Mouse (Mus musculus): ENCODE results near the gene 1700037H04Rik. TPM values are rescaled to one million over a fixed set of nuclear protein-coding genes. Genes with fewer than 3 reads are reported as not detected.

Gene 1700037H04Rik
- 70.6 and 76.1 TPM in 2 replicates for polyA plus RNA-seq (2014; fragmentation: Nextera tagmentation; extraction: Ambion mirVana)

DNA sequence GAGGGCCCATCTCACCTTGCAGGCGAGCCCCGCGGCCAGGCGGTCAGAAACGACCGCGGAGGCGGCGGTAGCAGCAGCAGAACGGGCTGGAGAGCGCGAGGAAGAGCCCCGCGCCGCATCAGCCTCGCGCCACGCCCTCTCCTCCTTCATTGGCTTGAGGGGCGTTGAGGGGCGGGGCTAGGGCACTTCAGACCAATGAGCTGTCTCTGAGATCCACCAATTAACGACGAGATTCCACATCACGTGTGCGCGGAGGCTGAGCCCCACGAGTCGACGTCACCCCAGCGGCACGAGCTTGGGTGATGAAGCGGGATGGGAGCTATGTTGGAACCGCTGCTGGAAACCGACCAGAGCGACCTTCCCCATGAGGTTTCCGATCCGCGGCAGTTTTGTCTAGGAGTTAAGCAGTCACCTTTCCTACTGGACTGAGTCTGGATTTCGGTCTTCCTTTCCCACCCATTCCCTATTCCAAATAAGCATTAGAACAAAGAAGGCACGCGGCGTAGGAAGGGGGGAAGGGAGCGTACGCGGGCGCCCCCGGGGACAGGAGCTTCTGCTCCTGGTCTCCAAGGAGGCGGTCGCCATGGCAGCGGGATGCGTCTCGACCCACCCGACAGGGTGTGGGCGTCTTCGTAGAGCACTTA lies at the start of gene 1700037H04Rik:
TSS of gene 1700037H04Rik (minus strand) at position 144 of the 644 bp plus-strand sequence.
- Histone ChIP-seq H3K27ac (ENCODE audit: low read depth) (peak within 1 kb of the TSS; percentile 92), H3K4me1 (ENCODE audit: insufficient read depth) (0 out of 2 replicates have a peak, but pooled peaks cover 3% of the 10 kb centered on the region), H3K4me2 (peak within 1 kb of the TSS; percentile 99), H3K9me3 (ENCODE audit: low read depth, low read length) (no peaks in the 10 kb centered on the region), H3K4me3 (ENCODE audit: low read depth, low read length) (peak within 1 kb of the TSS; percentile 75), H3K27me3 (ENCODE audit: insufficient read depth, low read length) (no peaks in the 10 kb centered on the region), H3K36me3 (ENCODE audit: insufficient read depth) (no peaks in the 10 kb centered on the region), H3K9ac (peak within 1 kb of the TSS; percentile 80)
- DNase-seq: peak; percentile 99
- under 1% methylated on average over 54 of the region's 54 CpGs for WGBS
- TF ChIP-seq CTCF (IDR thresholded peaks at IDR 0.05; ENCODE audit: low read depth): no peak
- peak; percentile 96 for ATAC-seq (ENCODE audit: insufficient read depth)

- H3K9ac ChIP-seq: peak overlapping the region; percentile 71
- ATAC-seq (ENCODE audit: insufficient read depth): no peak
- peak overlapping the region; percentile 79 for H3K4me2 ChIP-seq
- no peak for TF ChIP-seq CTCF (IDR thresholded peaks at IDR 0.05; ENCODE audit: low read depth)
- H3K36me3 ChIP-seq (ENCODE audit: insufficient read depth): peaks cover 11% of the 10 kb centered on the region; the same call in 1 of the 2 replicates
- H3K9me3 ChIP-seq (ENCODE audit: low read depth, low read length): no peaks in the 10 kb centered on the region
- WGBS: 75% methylated on average over 4 of the region's 4 CpGs
- H3K27ac ChIP-seq (ENCODE audit: low read depth): peak overlapping the region; percentile 91
- peak overlapping the region; percentile 64; the same call in 1 of the 2 replicates for H3K4me3 ChIP-seq (ENCODE audit: low read depth, low read length)
- peaks cover 15% of the 10 kb centered on the region for H3K4me1 ChIP-seq (ENCODE audit: insufficient read depth)
- DNase-seq: no peak
- H3K27me3 ChIP-seq (ENCODE audit: insufficient read depth, low read length): no peaks in the 10 kb centered on the region
These were observed 49.4 kb upstream of the 1700037H04Rik start for GRCm38 (mm10) chr2:131209125-131209795.

- Histone ChIP-seq H3K9me3 (ENCODE audit: low read depth, low read length) (no peaks in the 10 kb centered on the region), H3K4me3 (ENCODE audit: low read depth, low read length) (no peak overlapping the region), H3K9ac (no peak overlapping the region), H3K27ac (ENCODE audit: low read depth) (no peak overlapping the region), H3K27me3 (ENCODE audit: insufficient read depth, low read length) (no peaks in the 10 kb centered on the region), H3K4me2 (no peak overlapping the region), H3K36me3 (ENCODE audit: insufficient read depth) (peaks cover 10% of the 10 kb centered on the region; the same call in 1 of the 2 replicates), H3K4me1 (ENCODE audit: insufficient read depth) (peaks cover 15% of the 10 kb centered on the region)
- WGBS: 79% methylated on average over 2 of the region's 2 CpGs
- DNase-seq (no peak), ATAC-seq (ENCODE audit: insufficient read depth) (no peak)
- TF ChIP-seq CTCF (IDR thresholded peaks at IDR 0.05; ENCODE audit: low read depth): no peak
These were observed 48.5 kb upstream of the 1700037H04Rik start for GRCm38 (mm10) chr2:131208356-131208755.

- no peak for ATAC-seq (ENCODE audit: insufficient read depth)
- no peak for DNase-seq
- H3K9ac ChIP-seq: no peak within 1 kb of the TSS
- WGBS: 69% methylated on average over 4 of the region's 4 CpGs
- H3K4me3 ChIP-seq (ENCODE audit: low read depth, low read length): no peak within 1 kb of the TSS
- peaks cover 15% of the 10 kb centered on the region for H3K4me1 ChIP-seq (ENCODE audit: insufficient read depth)
- H3K4me2 ChIP-seq: no peak within 1 kb of the TSS
- H3K27me3 ChIP-seq (ENCODE audit: insufficient read depth, low read length): no peaks in the 10 kb centered on the region
- no peak for TF ChIP-seq CTCF (IDR thresholded peaks at IDR 0.05; ENCODE audit: low read depth)
- H3K36me3 ChIP-seq (ENCODE audit: insufficient read depth): no peaks in the 10 kb centered on the region
- H3K27ac ChIP-seq (ENCODE audit: low read depth): no peak within 1 kb of the TSS
- no peaks in the 10 kb centered on the region for H3K9me3 ChIP-seq (ENCODE audit: low read depth, low read length)
These were observed 46.9 kb upstream of the 1700037H04Rik start, which contains the start of gene Ap5s1 for GRCm38 (mm10) chr2:131206778-131207177. Gene Ap5s1, plus strand, starts transcription at chr2:131207078.

GRCm38 (mm10) chr2:131205521-131206182 lies 45.8 kb upstream of the 1700037H04Rik start:
- ATAC-seq (ENCODE audit: insufficient read depth): no peak
- WGBS: 64% methylated on average over 8 of the region's 8 CpGs
- TF ChIP-seq CTCF (IDR thresholded peaks at IDR 0.05; ENCODE audit: low read depth): no peak
- Histone ChIP-seq H3K4me1 (ENCODE audit: insufficient read depth) (peaks cover 13% of the 10 kb centered on the region), H3K4me3 (ENCODE audit: low read depth, low read length) (no peak overlapping the region), H3K9ac (no peak overlapping the region), H3K27ac (ENCODE audit: low read depth) (no peak overlapping the region), H3K27me3 (ENCODE audit: insufficient read depth, low read length) (no peaks in the 10 kb centered on the region), H3K4me2 (no peak overlapping the region), H3K9me3 (ENCODE audit: low read depth, low read length) (no peaks in the 10 kb centered on the region), H3K36me3 (ENCODE audit: insufficient read depth) (no peaks in the 10 kb centered on the region)
- no peak for DNase-seq

GRCm38 (mm10) chr2:131204410-131204981 lies 44.6 kb upstream of the 1700037H04Rik start:
- no peaks in the 10 kb centered on the region for H3K27me3 ChIP-seq (ENCODE audit: insufficient read depth, low read length)
- no peaks in the 10 kb centered on the region for H3K9me3 ChIP-seq (ENCODE audit: low read depth, low read length)
- H3K4me2 ChIP-seq: 0 out of 2 replicates have a peak overlapping the region, but pooled peaks have one; percentile 18
- H3K4me3 ChIP-seq (ENCODE audit: low read depth, low read length): no peak overlapping the region
- 22% methylated on average over 7 of the region's 7 CpGs for WGBS
- no peak overlapping the region; the same call in 1 of the 2 replicates for H3K9ac ChIP-seq
- peak overlapping the region; percentile 75 for H3K27ac ChIP-seq (ENCODE audit: low read depth)
- ATAC-seq (ENCODE audit: insufficient read depth) (peak; percentile 83), DNase-seq (peak; percentile 88)
- peaks cover under 1% of the 10 kb centered on the region; the same call in 1 of the 2 replicates for H3K36me3 ChIP-seq (ENCODE audit: insufficient read depth)
- H3K4me1 ChIP-seq (ENCODE audit: insufficient read depth): peaks cover 11% of the 10 kb centered on the region
- TF ChIP-seq CTCF (IDR thresholded peaks at IDR 0.05; ENCODE audit: low read depth): no peak

All from lung, embryonic 14.5 days (tissue).